Comparison of ENCODE assay signal across 26 mouse cellular contexts in the genomic region with DNA sequence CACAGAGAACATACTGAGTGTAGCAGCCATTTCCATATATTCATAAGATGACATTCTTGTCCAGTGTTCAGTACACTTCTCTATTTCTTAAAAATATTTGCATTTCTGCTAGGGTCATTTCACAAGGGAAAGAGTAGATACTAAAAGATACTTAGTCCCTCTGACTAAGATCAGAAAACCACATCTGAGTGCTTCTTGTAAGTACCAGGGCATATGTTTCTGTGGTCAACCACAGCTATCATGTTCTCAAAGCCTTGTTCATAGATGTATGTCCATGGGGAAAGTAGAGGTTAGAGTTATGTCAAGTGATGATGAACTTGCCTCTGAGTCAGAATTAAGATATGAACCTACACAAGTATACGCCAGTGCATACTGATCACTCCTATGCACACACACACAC.
A peak's percentile ranks its signal among the peaks of the same experiment; 100 is the strongest.
DNase-seq lines count a peak whose midpoint lies in the region; ATAC-seq and TF ChIP-seq lines count a peak whose summit lies in the region.
"Had no signal": no experiment of that assay in that cellular context is flagged by ENCODE, and none has a peak within 500 bp of the region (broad histone marks: within the 10 kb centered on the region; RNA-seq: fewer than 3 reads in every experiment).

No protein-coding gene starts in this region.

- no peak overlapping the region for H3K4me2 ChIP-seq in embryonic facial prominence, embryonic 14.5 days (ENCODE audit: low read depth, low read length)
- H3K4me2 ChIP-seq in lung, postnatal 0 days (replicated peaks; ENCODE audit: low read depth, low read length): no peak overlapping the region
- H3K4me2 ChIP-seq: embryonic facial prominence, embryonic 15.5 days; heart, embryonic 12.5 days; heart, embryonic 15.5 days; hindbrain, embryonic 13.5 days; intestine, embryonic 15.5 days had no signal

- WGBS in embryonic facial prominence, embryonic 14.5 days: 88% methylated on average over 1 of the region's 1 CpGs
- 97% methylated on average over 1 of the region's 1 CpGs for WGBS in embryonic facial prominence, embryonic 10.5 days
- WGBS in lung, postnatal 0 days: 81% methylated on average over 1 of the region's 1 CpGs

- TF ChIP-seq EP300 in lung, postnatal 0 days (IDR thresholded peaks at IDR 0.05): no peak

- no peaks in the 10 kb centered on the region for H3K27me3 ChIP-seq in embryonic facial prominence, embryonic 14.5 days (replicated peaks; ENCODE audit: control insufficient read depth, insufficient read depth, low read length)
- no peaks in the 10 kb centered on the region for H3K27me3 ChIP-seq in embryonic facial prominence, embryonic 10.5 days (replicated peaks; ENCODE audit: low read depth, poor library complexity, severe bottlenecking)
- no peaks in the 10 kb centered on the region for H3K27me3 ChIP-seq in lung, postnatal 0 days (replicated peaks; ENCODE audit: insufficient read depth, low read length)
- H3K27me3 ChIP-seq: embryonic facial prominence, embryonic 15.5 days; heart, embryonic 12.5 days; heart, embryonic 15.5 days; hindbrain, embryonic 13.5 days; intestine, embryonic 15.5 days had no signal

- H3K4me3 ChIP-seq in embryonic facial prominence, embryonic 14.5 days (ENCODE audit: low read depth, low read length): no peak overlapping the region
- H3K4me3 ChIP-seq in embryonic facial prominence, embryonic 10.5 days: no peak overlapping the region
- H3K4me3 ChIP-seq in lung, postnatal 0 days (ENCODE audit: low read depth, low read length): no peak overlapping the region
- H3K4me3 ChIP-seq: embryonic facial prominence, embryonic 15.5 days; heart, embryonic 12.5 days; heart, embryonic 15.5 days; hindbrain, embryonic 10.5 days; hindbrain, embryonic 13.5 days; intestine, embryonic 15.5 days had no signal

- no peaks in the 10 kb centered on the region for H3K4me1 ChIP-seq in embryonic facial prominence, embryonic 14.5 days (ENCODE audit: control insufficient read depth, insufficient read depth, low read length)
- H3K4me1 ChIP-seq in embryonic facial prominence, embryonic 10.5 days: no peaks in the 10 kb centered on the region
- H3K4me1 ChIP-seq in lung, postnatal 0 days (ENCODE audit: insufficient read depth, low read depth, low read length): no peaks in the 10 kb centered on the region
- H3K4me1 ChIP-seq: embryonic facial prominence, embryonic 15.5 days; heart, embryonic 12.5 days; heart, embryonic 15.5 days; hindbrain, embryonic 10.5 days; hindbrain, embryonic 13.5 days; intestine, embryonic 15.5 days had no signal

- no peak overlapping the region for H3K27ac ChIP-seq in embryonic facial prominence, embryonic 14.5 days (replicated peaks; ENCODE audit: low read depth, low read length)
- H3K27ac ChIP-seq in embryonic facial prominence, embryonic 10.5 days (replicated peaks): no peak overlapping the region
- H3K27ac ChIP-seq in lung, postnatal 0 days (ENCODE audit: low read length): no peak overlapping the region
- H3K27ac ChIP-seq: embryonic facial prominence, embryonic 15.5 days; heart, embryonic 15.5 days; hindbrain, embryonic 10.5 days; hindbrain, embryonic 13.5 days; intestine, embryonic 15.5 days had no signal

- peak; percentile 41 for DNase-seq in embryonic facial prominence, embryonic 14.5 days (ENCODE audit: low spot score)
- DNase-seq in embryonic facial prominence, embryonic 10.5 days (ENCODE audit: low spot score): no peak
- no peak for DNase-seq in lung, postnatal 0 days (ENCODE audit: low spot score)
- no peak for DNase-seq in cerebellum, postnatal 36 days
- DNase-seq: adrenal gland, adult 8-10 months; adrenal gland, postnatal 25 days; B cell, adult 2 months; cerebellum, adult 18-20 months; cerebellum, adult 9-10 months; cerebellum, postnatal 14 days; embryo, embryonic 11 days; forebrain, postnatal 0 days; gastrocnemius, postnatal 25 days; heart, adult 18-20 months; heart, postnatal 10 days; heart, postnatal 36 days had no signal

- H3K36me3 ChIP-seq in embryonic facial prominence, embryonic 14.5 days (ENCODE audit: control insufficient read depth, insufficient read depth, low read length): no peaks in the 10 kb centered on the region
- no peaks in the 10 kb centered on the region for H3K36me3 ChIP-seq in embryonic facial prominence, embryonic 10.5 days (replicated peaks)
- no peaks in the 10 kb centered on the region for H3K36me3 ChIP-seq in lung, postnatal 0 days (ENCODE audit: insufficient read depth, low read length)
- H3K36me3 ChIP-seq: embryonic facial prominence, embryonic 15.5 days; heart, embryonic 12.5 days; heart, embryonic 15.5 days; hindbrain, embryonic 10.5 days; hindbrain, embryonic 13.5 days; intestine, embryonic 15.5 days had no signal

- ATAC-seq in embryonic facial prominence, embryonic 14.5 days (ENCODE audit: low read depth): no peak
- ATAC-seq in common myeloid progenitor, adult 5-6 weeks (replicated peaks; ENCODE audit: low read depth, poor library complexity, severe bottlenecking): peak; percentile 52
- ATAC-seq in neutrophil, adult 5-6 weeks (ENCODE audit: extremely low read depth, insufficient number of reproducible peaks, low FRiP score, poor library complexity, severe bottlenecking): 0 out of 2 replicates have a peak, but pooled peaks have one; percentile 27
- no peak for ATAC-seq in lung, postnatal 0 days
- ATAC-seq: forebrain, embryonic 14.5 days; forebrain, postnatal 0 days; hindbrain, embryonic 16.5 days; intestine, embryonic 15.5 days had no signal

- TF ChIP-seq CTCF in lung, postnatal 0 days (IDR thresholded peaks at IDR 0.05): no peak

- no peaks in the 10 kb centered on the region for H3K9me3 ChIP-seq in embryonic facial prominence, embryonic 14.5 days (ENCODE audit: control insufficient read depth, low read length)
- H3K9me3 ChIP-seq in embryonic facial prominence, embryonic 10.5 days: no peaks in the 10 kb centered on the region
- no peaks in the 10 kb centered on the region for H3K9me3 ChIP-seq in lung, postnatal 0 days (ENCODE audit: low read length)
- H3K9me3 ChIP-seq: embryonic facial prominence, embryonic 15.5 days; heart, embryonic 12.5 days; heart, embryonic 15.5 days; hindbrain, embryonic 10.5 days; hindbrain, embryonic 13.5 days; intestine, embryonic 15.5 days had no signal

- H3K9ac ChIP-seq in embryonic facial prominence, embryonic 14.5 days (ENCODE audit: low read depth, low read length): no peak overlapping the region
- H3K9ac ChIP-seq in lung, postnatal 0 days (replicated peaks; ENCODE audit: low read depth): no peak overlapping the region
- H3K9ac ChIP-seq: embryonic facial prominence, embryonic 15.5 days; forebrain, postnatal 0 days; heart, embryonic 12.5 days; heart, embryonic 15.5 days; hindbrain, embryonic 13.5 days; intestine, embryonic 15.5 days had no signal

Comparison
In these comparisons a context has a peak if more than half of its experiments do, and no peak if none do; other contexts are left out.
1. ATAC-seq: peak in common myeloid progenitor, adult 5-6 weeks (single experiment) and neutrophil, adult 5-6 weeks (single experiment); none in embryonic facial prominence, embryonic 14.5 days (single experiment) and lung, postnatal 0 days (single experiment).